Mouse (Mus musculus) small intestine, adult 2 months (tissue): Measurements from ENCODE around the gene Prrg1.

Source experiments
- CTCF ChIP-seq: fragments of 200-500 bp; IDR thresholded peaks from 2 replicates; pipeline ENCODE4 v1.5.1; 2012; ENCODE audit warnings: low read depth, mild to moderate bottlenecking, control low read depth, inconsistent platforms, low read length, moderate library complexity, mixed read lengths; ENCODE audit not compliant: insufficient replicate concordance, insufficient read length; ENCODE audit errors: extremely low read depth
- POLR2A ChIP-seq: fragments of 200-500 bp; IDR thresholded peaks from 2 replicates; pipeline ENCODE4 v1.6.1; 2012; ENCODE audit warnings: low read depth, mild to moderate bottlenecking, control low read depth, inconsistent platforms, low read length, moderate library complexity

GRCm38 (mm10) chrX:78547696-78548095 is 36.0 kb downstream of the Prrg1 start:
- no peak for TF ChIP-seq CTCF
- TF ChIP-seq POLR2A: no peak
